Comparison of ENCODE assay signal across 8 mouse cellular contexts in genomic region chr6:8259667-8260044, GRCm38 (mm10). TPM values are rescaled to one million over a fixed set of nuclear protein-coding genes. Genes with fewer than 3 reads are reported as not detected.
DNase-seq lines count a peak whose midpoint lies in the region; ATAC-seq and TF ChIP-seq lines count a peak whose summit lies in the region.

No protein-coding gene starts in this region.

- H3K4me1 ChIP-seq in heart, embryonic 14.5 days (ENCODE audit: control insufficient read depth in 2 of 2, insufficient read depth in 2 of 2, low read length in 2 of 2): peaks cover 0 to 13% of the 10 kb centered on the region in 2 experiments; a peak in 2 of 4 replicates
- H3K4me1 ChIP-seq in ES-Bruce4 (ENCODE audit: control insufficient read depth, insufficient read depth, low read length): no peaks in the 10 kb centered on the region
- H3K4me1 ChIP-seq in limb, embryonic 15.5 days: peaks cover 7% of the 10 kb centered on the region
- H3K4me1 ChIP-seq in stomach, embryonic 14.5 days (ENCODE audit: control insufficient read depth, insufficient read depth, low read length): no peaks in the 10 kb centered on the region

- H3K4me2 ChIP-seq in heart, embryonic 14.5 days (ENCODE audit: low read length): peak overlapping the region; percentile 91
- peak overlapping the region; percentile 81 for H3K4me2 ChIP-seq in limb, embryonic 15.5 days
- H3K4me2 ChIP-seq in stomach, embryonic 14.5 days (replicated peaks; ENCODE audit: low read depth, low read length): peak overlapping the region; percentile 68

- TF ChIP-seq CTCF in ES-Bruce4 (IDR thresholded peaks at IDR 0.05; ENCODE audit: low read depth, low read length): no peak

- ATAC-seq in heart, embryonic 14.5 days (ENCODE audit: insufficient number of reproducible peaks, insufficient read depth, low FRiP score, low read depth): no peak
- ATAC-seq in erythroid progenitor cell, adult 5-6 weeks (replicated peaks; ENCODE audit: low FRiP score, poor library complexity, severe bottlenecking): peak; percentile 23
- ATAC-seq in limb, embryonic 15.5 days (ENCODE audit: insufficient number of reproducible peaks, low FRiP score, low TSS enrichment, low read depth): no peak
- peak; percentile 29 for ATAC-seq in stomach, embryonic 14.5 days (ENCODE audit: insufficient number of reproducible peaks, insufficient read depth, low FRiP score, low read depth)

- H3K9me3 ChIP-seq in heart, embryonic 14.5 days (ENCODE audit: control insufficient read depth, low read length): no peaks in the 10 kb centered on the region
- no peaks in the 10 kb centered on the region for H3K9me3 ChIP-seq in ES-Bruce4 (replicated peaks; ENCODE audit: control insufficient read depth, insufficient read depth, low read length, poor library complexity, severe bottlenecking)
- H3K9me3 ChIP-seq in limb, embryonic 15.5 days: no peaks in the 10 kb centered on the region
- H3K9me3 ChIP-seq in stomach, embryonic 14.5 days (ENCODE audit: control insufficient read depth, low read depth, low read length): no peaks in the 10 kb centered on the region

- no peak for DNase-seq in heart, postnatal 4 days
- no peak for DNase-seq in embryo, embryonic 9.5 days (ENCODE audit: extremely low spot score)
- no peak for DNase-seq in layer of hippocampus, postnatal 25 days (ENCODE audit: extremely low spot score in 1 of 2, low spot score in 1 of 2)

- H3K36me3 ChIP-seq in heart, embryonic 14.5 days (ENCODE audit: control insufficient read depth, insufficient read depth, low read length): peaks cover 22% of the 10 kb centered on the region
- H3K36me3 ChIP-seq in ES-Bruce4 (ENCODE audit: control insufficient read depth, insufficient read depth, low read length, poor library complexity, severe bottlenecking): peaks cover 2% of the 10 kb centered on the region
- no peaks in the 10 kb centered on the region for H3K36me3 ChIP-seq in limb, embryonic 15.5 days
- H3K36me3 ChIP-seq in stomach, embryonic 14.5 days (ENCODE audit: control insufficient read depth, insufficient read depth, low read length): no peaks in the 10 kb centered on the region

- no peaks in the 10 kb centered on the region for H3K27me3 ChIP-seq in heart, embryonic 14.5 days (ENCODE audit: control insufficient read depth, insufficient read depth, low read length)
- H3K27me3 ChIP-seq in ES-Bruce4 (ENCODE audit: control insufficient read depth, insufficient read depth, low read length, poor library complexity, severe bottlenecking): no peaks in the 10 kb centered on the region
- H3K27me3 ChIP-seq in limb, embryonic 15.5 days: no peaks in the 10 kb centered on the region
- H3K27me3 ChIP-seq in stomach, embryonic 14.5 days (ENCODE audit: control insufficient read depth, insufficient read depth, low read length): no peaks in the 10 kb centered on the region

- no peak for TF ChIP-seq POLR2A in ES-Bruce4 (IDR thresholded peaks at IDR 0.05; ENCODE audit: insufficient read depth, low read length)

- peak overlapping the region; percentile 62 to 79 for H3K4me3 ChIP-seq in heart, embryonic 14.5 days (ENCODE audit: control insufficient read depth in 1 of 2, insufficient read depth in 1 of 2, low read depth in 1 of 2, low read length in 2 of 2)
- H3K4me3 ChIP-seq in ES-Bruce4 (ENCODE audit: low read depth, low read length): peak overlapping the region; percentile 89
- peak overlapping the region; percentile 96 for H3K4me3 ChIP-seq in limb, embryonic 15.5 days
- peak overlapping the region; percentile 82 for H3K4me3 ChIP-seq in stomach, embryonic 14.5 days (ENCODE audit: low read depth, low read length)

- 0% methylated on average over 8 of the region's 8 CpGs for WGBS in heart, embryonic 14.5 days
- WGBS in limb, embryonic 15.5 days: under 1% methylated on average over 8 of the region's 8 CpGs
- under 1% methylated on average over 8 of the region's 8 CpGs for WGBS in stomach, embryonic 14.5 days

- no peak for TF ChIP-seq EP300 in ES-Bruce4 (IDR thresholded peaks at IDR 0.05; ENCODE audit: insufficient read depth, low read depth, low read length)

- peak overlapping the region; percentile 80 for H3K9ac ChIP-seq in heart, embryonic 14.5 days (ENCODE audit: low read length)
- H3K9ac ChIP-seq in ES-Bruce4 (ENCODE audit: low read depth, poor library complexity, severe bottlenecking): peak overlapping the region; percentile 41
- H3K9ac ChIP-seq in limb, embryonic 15.5 days: peak overlapping the region; percentile 65
- H3K9ac ChIP-seq in stomach, embryonic 14.5 days (replicated peaks; ENCODE audit: low read depth, low read length): peak overlapping the region; percentile 49; the same call in 1 of the 2 replicates

- H3K27ac ChIP-seq in heart, embryonic 14.5 days (replicated peaks in 1 of 2; ENCODE audit: control insufficient read depth in 1 of 2, insufficient read depth in 1 of 2, low read depth in 2 of 2, low read length in 2 of 2): peak overlapping the region; percentile 48 to 60
- H3K27ac ChIP-seq in ES-Bruce4 (ENCODE audit: insufficient read depth, low read length): no peak overlapping the region
- peak overlapping the region; percentile 85 for H3K27ac ChIP-seq in limb, embryonic 15.5 days
- H3K27ac ChIP-seq in stomach, embryonic 14.5 days (ENCODE audit: low read length): peak overlapping the region; percentile 21; the same call in 1 of the 2 replicates

RNA-seq across cellular contexts. Expression of gene Gm45062, which starts 0.4 kb away (rescaled TPM):
- polyA plus RNA-seq in heart, embryonic 14.5 days (2014; fragmentation: Nextera tagmentation; extraction: Ambion mirVana): 4.2 and 7.3 TPM in 2 replicates
- 1 to 10 TPM; 1.1 to 1.4 TPM for total RNA-seq in heart, postnatal 4 days (2021)
- polyA plus RNA-seq in ES-Bruce4 (2011; ENCODE audit: insufficient read depth, insufficient read length, low read depth, missing spikeins): 5.1 and 5.8 TPM in 2 replicates
- total RNA-seq in erythroid progenitor cell, adult 5-6 weeks (2015; ENCODE audit: low replicate concordance): 2.9 and 21.0 TPM in 2 replicates
- 6.2 and 6.4 TPM in 2 replicates for total RNA-seq in erythroid progenitor cell, adult 5-6 weeks (2017; ENCODE audit: low replicate concordance)
- 8.0 and 9.7 TPM in 2 replicates for polyA plus RNA-seq in limb, embryonic 15.5 days (2015; fragmentation: Nextera tagmentation; extraction: Ambion mirVana)
- 10.4 and 11.6 TPM in 2 replicates for polyA plus RNA-seq in stomach, embryonic 14.5 days (2014; fragmentation: Nextera tagmentation; extraction: Ambion mirVana)
- total RNA-seq in layer of hippocampus, postnatal 25 days (2021): 1 to 10 TPM; 1.5 to 2.6 TPM

RNA-seq across cellular contexts. Expression of gene Umad1, which starts 0.6 kb away (rescaled TPM):
- polyA plus RNA-seq in heart, embryonic 14.5 days (2014; fragmentation: Nextera tagmentation; extraction: Ambion mirVana): 21.4 and 26.3 TPM in 2 replicates
- 10 to 100 TPM; 12.5 to 15.2 TPM for total RNA-seq in heart, postnatal 4 days (2021)
- 2.5 and 5.2 TPM in 2 replicates for polyA plus RNA-seq in ES-Bruce4 (2011; ENCODE audit: insufficient read depth, insufficient read length, low read depth, missing spikeins)
- 7.9 and 31.9 TPM in 2 replicates for total RNA-seq in erythroid progenitor cell, adult 5-6 weeks (2015; ENCODE audit: low replicate concordance)
- total RNA-seq in erythroid progenitor cell, adult 5-6 weeks (2017; ENCODE audit: low replicate concordance): 14.0 and 27.2 TPM in 2 replicates
- 16.1 TPM in 2 replicates for polyA plus RNA-seq in limb, embryonic 15.5 days (2015; fragmentation: Nextera tagmentation; extraction: Ambion mirVana)
- polyA plus RNA-seq in stomach, embryonic 14.5 days (2014; fragmentation: Nextera tagmentation; extraction: Ambion mirVana): 26.8 and 28.3 TPM in 2 replicates
- 10 to 100 TPM; 28.5 to 32.0 TPM for total RNA-seq in layer of hippocampus, postnatal 25 days (2021)

RNA-seq across cellular contexts. Expression of gene Rpa3, which starts 0.7 kb away (rescaled TPM):
- polyA plus RNA-seq in heart, embryonic 14.5 days (2014; fragmentation: Nextera tagmentation; extraction: Ambion mirVana): 103 and 109 TPM in 2 replicates
- 10 to 100 TPM; 31.9 to 37.3 TPM for total RNA-seq in heart, postnatal 4 days (2021)
- 153 and 163 TPM in 2 replicates for polyA plus RNA-seq in ES-Bruce4 (2011; ENCODE audit: insufficient read depth, insufficient read length, low read depth, missing spikeins)
- total RNA-seq in erythroid progenitor cell, adult 5-6 weeks (2015; ENCODE audit: low replicate concordance): 82.2 and 119 TPM in 2 replicates
- total RNA-seq in erythroid progenitor cell, adult 5-6 weeks (2017; ENCODE audit: low replicate concordance): 38.7 and 84.1 TPM in 2 replicates
- 97.2 and 111 TPM in 2 replicates for polyA plus RNA-seq in limb, embryonic 15.5 days (2015; fragmentation: Nextera tagmentation; extraction: Ambion mirVana)
- polyA plus RNA-seq in stomach, embryonic 14.5 days (2014; fragmentation: Nextera tagmentation; extraction: Ambion mirVana): 152 and 157 TPM in 2 replicates
- 10 to 100 TPM; 14.0 to 17.5 TPM for total RNA-seq in layer of hippocampus, postnatal 25 days (2021)

RNA-seq across cellular contexts. Expression of gene Mios, which starts 50.6 kb away (rescaled TPM):
- 16.9 and 17.3 TPM in 2 replicates for polyA plus RNA-seq in heart, embryonic 14.5 days (2014; fragmentation: Nextera tagmentation; extraction: Ambion mirVana)
- total RNA-seq in heart, postnatal 4 days (2021): 10 to 100 TPM; 21.5 to 23.2 TPM
- polyA plus RNA-seq in ES-Bruce4 (2011; ENCODE audit: insufficient read depth, insufficient read length, low read depth, missing spikeins): 28.3 and 30.2 TPM in 2 replicates
- total RNA-seq in erythroid progenitor cell, adult 5-6 weeks (2015; ENCODE audit: low replicate concordance): 5.4 and 11.3 TPM in 2 replicates
- 4.2 and 8.6 TPM in 2 replicates for total RNA-seq in erythroid progenitor cell, adult 5-6 weeks (2017; ENCODE audit: low replicate concordance)
- 22.3 and 23.9 TPM in 2 replicates for polyA plus RNA-seq in limb, embryonic 15.5 days (2015; fragmentation: Nextera tagmentation; extraction: Ambion mirVana)
- 30.7 and 32.1 TPM in 2 replicates for polyA plus RNA-seq in stomach, embryonic 14.5 days (2014; fragmentation: Nextera tagmentation; extraction: Ambion mirVana)
- 10 to 100 TPM; 25.2 to 26.5 TPM for total RNA-seq in layer of hippocampus, postnatal 25 days (2021)

Comparison
In these comparisons a context has a peak if more than half of its experiments do, and no peak if none do; other contexts are left out.
1. ATAC-seq: peak in erythroid progenitor cell, adult 5-6 weeks (single experiment) and stomach, embryonic 14.5 days (single experiment); none in heart, embryonic 14.5 days (single experiment) and limb, embryonic 15.5 days (single experiment).
2. Peak in every context shown above with its lines, with median percentiles within 50 percentile points of each other: H3K4me2 ChIP-seq, H3K4me3 ChIP-seq and H3K9ac ChIP-seq.